Mouse (Mus musculus) naive thymus-derived CD4-positive, alpha-beta T cell, adult 5 months (primary cell): ENCODE data around the gene Btbd35f27. TPM values are rescaled to one million over a fixed set of nuclear protein-coding genes. Genes with fewer than 3 reads are reported as not detected.

Experiments used
- polyA plus RNA-seq: library from polyadenylated mRNA; unstranded; fragments of 100-300 nt; shearing (Covaris generic); gene quantifications from one replicate; pipeline ENCODE4 v1.2.1, GENCODE M21; 2017

The Btbd35f27 gene
- polyA plus RNA-seq = not detected

DNA sequence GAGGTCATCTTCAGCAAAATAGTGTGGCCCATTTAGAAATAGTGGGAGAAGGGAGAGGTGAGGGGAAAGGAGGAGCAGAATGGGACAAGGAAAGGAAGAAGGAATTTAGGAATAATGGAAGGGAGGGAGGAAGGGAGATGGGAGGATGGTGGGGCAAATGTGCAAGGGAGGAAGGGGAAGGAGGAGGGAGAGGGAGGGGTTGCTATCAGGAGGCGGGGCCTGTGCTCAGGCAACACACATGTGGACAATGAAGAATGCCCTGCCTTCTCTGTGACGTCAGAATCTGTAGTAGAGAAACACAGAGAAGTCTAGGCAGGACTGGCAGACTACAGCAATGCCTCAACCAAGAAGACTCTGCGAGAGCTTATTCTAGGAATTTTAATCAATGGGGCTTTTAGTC is at the start of gene Btbd35f27:
TSS of gene Btbd35f27 (plus strand) at position 301 of the 400 bp plus-strand sequence.

Other genes with a start within 250 kb of the Btbd35f27 start
- not detected for gene Btbd35f4, start 151.6 kb upstream of the Btbd35f27 start, polyA plus RNA-seq